Mouse (Mus musculus) hindbrain, embryonic 11.5 days (tissue): ENCODE results near the gene Nrxn2. TPM values are rescaled to one million over a fixed set of nuclear protein-coding genes. Genes with fewer than 3 reads are reported as not detected.

Experiments
- ATAC-seq: fragments of 200-750 bp; cut with Nextera tagmentation; 2 replicates; pipeline ENCODE4 v1.8.0; 2017; ENCODE audit warnings: mild to moderate bottlenecking, moderate TSS enrichment, moderate library complexity; ENCODE audit not compliant: low FRiP score
- DNase-seq: peaks from one replicate; pipeline ENCODE4 v3.0.0-alpha.2; 2015; ENCODE audit warnings: low spot score
- H3K27ac ChIP-seq: fragments of 300-500 bp; sonication (generic); 2 replicates; pipeline ENCODE4 v1.5.1; 2014; ENCODE audit warnings: mild to moderate bottlenecking, low read depth, low read length
- H3K27me3 ChIP-seq: fragments of 300-500 bp; sonication (generic); 2 replicates; pipeline ENCODE4 v1.6.1; 2014; ENCODE audit warnings: mild to moderate bottlenecking, low read length, moderate library complexity, mixed read lengths; ENCODE audit not compliant: control insufficient read depth, insufficient read depth
- H3K36me3 ChIP-seq: fragments of 300-500 bp; sonication (generic); 2 replicates; pipeline ENCODE4 v1.6.1; 2014; ENCODE audit warnings: mild to moderate bottlenecking, low read length, moderate library complexity, mixed read lengths; ENCODE audit not compliant: control insufficient read depth, insufficient read depth
- H3K4me1 ChIP-seq: fragments of 300-500 bp; sonication (generic); replicated peaks from 2 replicates; pipeline ENCODE4 v1.6.1; 2014; ENCODE audit warnings: low read length, mixed read lengths; ENCODE audit not compliant: control insufficient read depth, insufficient read depth
- H3K4me2 ChIP-seq: fragments of 300-500 bp; sonication (generic); replicated peaks from 2 replicates; pipeline ENCODE4 v1.6.1; 2014; ENCODE audit warnings: mild to moderate bottlenecking, low read depth, low read length
- H3K4me3 ChIP-seq: fragments of 300-500 bp; sonication (generic); 2 replicates; pipeline ENCODE4 v1.5.1; 2014; ENCODE audit warnings: low read depth, low read length
- H3K9ac ChIP-seq: fragments of 300-500 bp; sonication (generic); 2 replicates; pipeline ENCODE4 v1.6.1; 2014; ENCODE audit warnings: low read depth, low read length
- H3K9me3 ChIP-seq: fragments of 300-500 bp; sonication (generic); 2 replicates; pipeline ENCODE4 v1.6.1; 2016; ENCODE audit warnings: low read length; ENCODE audit not compliant: control insufficient read depth
- WGBS: fragments of 180-500 bp; shearing (Covaris S2); extraction: QIAGEN DNeasy Blood & Tissue Kit; methylation state at CpG from one replicate; pipeline ENCODE4 v1.1.7; 2014; 5-methylcytosine and 5-hydroxymethylcytosine counted together
- polyA plus RNA-seq: library from polyadenylated mRNA; unstranded; fragments of >200 nt; fragmentation: Nextera tagmentation; extraction: Ambion mirVana; gene quantifications from 2 replicates; pipeline ENCODE4 v1.2.1, GENCODE M21; 2014

Nrxn2 gene
- polyA plus RNA-seq, 1 experiment from 2014 or later, result 14.3 TPM

- no peak overlapping the region for H3K4me2 ChIP-seq
- no peak overlapping the region for H3K27ac ChIP-seq
- 72% methylated on average over 8 of the region's 8 CpGs for WGBS
- H3K9me3 ChIP-seq, result no peaks in the 10 kb centered on the region
- DNase-seq (no peak), ATAC-seq (no peak)
- peaks cover 3% of the 10 kb centered on the region; the same call in 1 of the 2 replicates for H3K27me3 ChIP-seq
- no peak overlapping the region for H3K4me3 ChIP-seq
- H3K36me3 ChIP-seq, result no peaks in the 10 kb centered on the region
- H3K4me1 ChIP-seq, result peaks cover 8% of the 10 kb centered on the region
- no peak overlapping the region for H3K9ac ChIP-seq
Observed at GRCm38 (mm10) chr19:6407109-6407508, 11.4 kb upstream of the Nrxn2 start.

- no peak overlapping the region for H3K27ac ChIP-seq
- ATAC-seq (no peak), DNase-seq (no peak)
- H3K36me3 ChIP-seq, result no peaks in the 10 kb centered on the region
- H3K9ac ChIP-seq, result 0 out of 2 replicates have a peak overlapping the region, but pooled peaks have one; percentile 15
- no peak overlapping the region for H3K4me3 ChIP-seq
- WGBS, result 48% methylated on average over 16 of the region's 16 CpGs
- H3K27me3 ChIP-seq, result peaks cover under 1% of the 10 kb centered on the region; the same call in 1 of the 2 replicates
- no peak overlapping the region for H3K4me2 ChIP-seq
- H3K9me3 ChIP-seq, result no peaks in the 10 kb centered on the region
- H3K4me1 ChIP-seq, result peaks cover 8% of the 10 kb centered on the region
Observed at GRCm38 (mm10) chr19:6407816-6408510, 10.6 kb upstream of the Nrxn2 start.

- Histone ChIP-seq H3K27ac (no peak overlapping the region), H3K4me2 (no peak overlapping the region), H3K9ac (no peak overlapping the region), H3K4me3 (no peak overlapping the region), H3K9me3 (no peaks in the 10 kb centered on the region), H3K27me3 (no peaks in the 10 kb centered on the region), H3K36me3 (no peaks in the 10 kb centered on the region), H3K4me1 (peaks cover under 1% of the 10 kb centered on the region; the same call in 1 of the 2 replicates)
- 77% methylated on average over 8 of the region's 8 CpGs for WGBS
- DNase-seq, result no peak
- ATAC-seq, result no peak
Observed at GRCm38 (mm10) chr19:6408749-6409148, 9.8 kb upstream of the Nrxn2 start.

- DNase-seq (no peak), ATAC-seq (no peak)
- Histone ChIP-seq H3K27ac (no peak overlapping the region), H3K4me1 (no peaks in the 10 kb centered on the region), H3K9me3 (no peaks in the 10 kb centered on the region), H3K4me3 (no peak overlapping the region), H3K4me2 (no peak overlapping the region), H3K9ac (no peak overlapping the region), H3K36me3 (no peaks in the 10 kb centered on the region), H3K27me3 (no peaks in the 10 kb centered on the region)
- 79% methylated on average over 5 of the region's 5 CpGs for WGBS
Observed at GRCm38 (mm10) chr19:6409176-6409575, 9.4 kb upstream of the Nrxn2 start.

GRCm38 (mm10) chr19:6409936-6410335 is 8.6 kb upstream of the Nrxn2 start:
- Histone ChIP-seq H3K4me2 (no peak overlapping the region), H3K27me3 (no peaks in the 10 kb centered on the region), H3K27ac (no peak overlapping the region), H3K4me1 (no peaks in the 10 kb centered on the region), H3K9me3 (no peaks in the 10 kb centered on the region), H3K9ac (no peak overlapping the region), H3K4me3 (no peak overlapping the region), H3K36me3 (no peaks in the 10 kb centered on the region)
- WGBS, result 90% methylated on average over 5 of the region's 5 CpGs
- no peak for DNase-seq
- ATAC-seq, result no peak

- Histone ChIP-seq H3K9ac (no peak overlapping the region), H3K4me3 (no peak overlapping the region), H3K36me3 (no peaks in the 10 kb centered on the region), H3K27ac (no peak overlapping the region), H3K27me3 (no peaks in the 10 kb centered on the region), H3K4me1 (peaks cover 20% of the 10 kb centered on the region), H3K9me3 (no peaks in the 10 kb centered on the region), H3K4me2 (no peak overlapping the region)
- DNase-seq (no peak), ATAC-seq (no peak)
- 63% methylated on average over 14 of the region's 14 CpGs for WGBS
Observed at GRCm38 (mm10) chr19:6412798-6413197, 5.7 kb upstream of the Nrxn2 start.

GRCm38 (mm10) chr19:6415454-6415853 is 3.1 kb upstream of the Nrxn2 start:
- DNase-seq (peak; percentile 28), ATAC-seq (no peak)
- 37% methylated on average over 6 of the region's 6 CpGs for WGBS
- Histone ChIP-seq H3K9me3 (no peaks in the 10 kb centered on the region), H3K4me1 (peaks cover 24% of the 10 kb centered on the region), H3K9ac (peak overlapping the region; percentile 42; the same call in 1 of the 2 replicates), H3K4me2 (0 out of 2 replicates have a peak overlapping the region, but pooled peaks have one; percentile 11), H3K27me3 (peaks cover 17% of the 10 kb centered on the region), H3K36me3 (no peaks in the 10 kb centered on the region), H3K4me3 (no peak overlapping the region), H3K27ac (peak overlapping the region; percentile 61)

- ATAC-seq, result peak; percentile 50; the same call in 1 of the 2 replicates
- no peaks in the 10 kb centered on the region for H3K9me3 ChIP-seq
- 5% methylated on average over 9 of the region's 9 CpGs for WGBS
- DNase-seq, result peak; percentile 80
- no peak overlapping the region for H3K4me3 ChIP-seq
- H3K36me3 ChIP-seq, result no peaks in the 10 kb centered on the region
- H3K27ac ChIP-seq, result peak overlapping the region; percentile 68
- peak overlapping the region; percentile 44; the same call in 1 of the 2 replicates for H3K9ac ChIP-seq
- H3K4me2 ChIP-seq, result 0 out of 2 replicates have a peak overlapping the region, but pooled peaks have one; percentile 0
- H3K27me3 ChIP-seq, result peaks cover 25% of the 10 kb centered on the region
- H3K4me1 ChIP-seq, result peaks cover 24% of the 10 kb centered on the region
Observed at GRCm38 (mm10) chr19:6416124-6416770, 2.3 kb upstream of the Nrxn2 start.
